Mouse (Mus musculus) CH12.LX (cell line): ENCODE measurements at regions not wholly inside any gene's neighbourhood (a gene's known extent, or its start where the extent isn't known, plus 50 kb on each side); places are given as distances from the start of the nearest gene placed in this dataset.

Experiments used
- DNase-seq: peaks from one replicate; pipeline ENCODE4 v3.0.0-alpha.2; 2013; ENCODE audit errors: extremely low read depth
- H3K27ac ChIP-seq: 2 replicates; pipeline ENCODE4 v1.5.1; 2012; ENCODE audit warnings: low read depth, mild to moderate bottlenecking, control low read depth, moderate library complexity; ENCODE audit not compliant: insufficient read depth
- H3K27me3 ChIP-seq: replicated peaks from 2 replicates; pipeline ENCODE3; 2012; ENCODE audit warnings: inconsistent platforms
- H3K36me3 ChIP-seq, 2 experiments: replicated peaks in 1 of 2; 2 replicates each; pipeline versions ENCODE3 to v1.6.1; 2012; ENCODE audit warnings: inconsistent platforms in 1 of 2, low read length in 1 of 2, mild to moderate bottlenecking in 1 of 2, mixed read lengths in 1 of 2, moderate library complexity in 1 of 2; ENCODE audit not compliant: control insufficient read depth in 1 of 2, insufficient read depth in 1 of 2
- H3K4me1 ChIP-seq, 2 experiments: 2 replicates each; pipeline ENCODE4 v1.6.1; 2012; ENCODE audit warnings: inconsistent platforms in 1 of 2, moderate library complexity in 1 of 2; ENCODE audit not compliant: insufficient read depth in 2 of 2, control insufficient read depth in 1 of 2
- H3K4me2 ChIP-seq: 2 replicates; pipeline ENCODE4 v1.6.1; 2012; ENCODE audit warnings: low read depth, mild to moderate bottlenecking, control low read depth; ENCODE audit not compliant: poor library complexity, insufficient read depth, severe bottlenecking
- H3K4me3 ChIP-seq, 3 experiments: fragments of 150-350 bp in 1 of 3; sonication (generic) in 1 of 3; replicated peaks in 1 of 3; 2 replicates each; pipeline versions ENCODE3 to v1.5.1; 2011 to 2012; ENCODE audit warnings: low read depth in 2 of 3, low read length in 2 of 3, mild to moderate bottlenecking in 2 of 3, moderate library complexity in 2 of 3, control low read depth in 1 of 3, improper control_type of control experiment in 1 of 3, inconsistent platforms in 1 of 3, mixed read lengths in 1 of 3; ENCODE audit not compliant: poor library complexity in 1 of 3
- H3K79me2 ChIP-seq: replicated peaks from 2 replicates; pipeline ENCODE4 v1.6.1; 2012; ENCODE audit warnings: mild to moderate bottlenecking, moderate library complexity; ENCODE audit not compliant: control insufficient read depth, poor library complexity, insufficient read depth, severe bottlenecking; ENCODE audit errors: extremely low read depth
- H3K9ac ChIP-seq: 2 replicates; pipeline ENCODE4 v1.6.1; 2012; ENCODE audit warnings: low read depth, mild to moderate bottlenecking, control low read depth, moderate library complexity; ENCODE audit not compliant: insufficient read depth
- H3K9me3 ChIP-seq: replicated peaks from 2 replicates; pipeline ENCODE3; 2012; ENCODE audit warnings: low read length, inconsistent platforms, mixed read lengths
- BHLHE40 ChIP-seq: IDR thresholded peaks from 2 replicates; pipeline ENCODE4 v1.6.1; 2011; ENCODE audit warnings: mild to moderate bottlenecking, low read depth, low read length, improper control_type of control experiment
- CHD1 ChIP-seq: IDR thresholded peaks from 2 replicates; pipeline ENCODE4 v1.6.1; 2012; ENCODE audit warnings: low read depth, low read length, improper control_type of control experiment, inconsistent platforms
- CHD2 ChIP-seq: IDR thresholded peaks from 2 replicates; pipeline ENCODE4 v1.6.1; 2011; ENCODE audit warnings: low read length, improper control_type of control experiment
- E2F4 ChIP-seq: IDR thresholded peaks from 2 replicates; pipeline ENCODE4 v1.6.1; 2011; ENCODE audit warnings: low read depth, low read length, improper control_type of control experiment; ENCODE audit not compliant: insufficient replicate concordance
- ELF1 ChIP-seq: IDR thresholded peaks from 2 replicates; pipeline ENCODE4 v1.6.1; 2014; ENCODE audit warnings: low read depth, mild to moderate bottlenecking, inconsistent platforms, low read length, improper control_type of control experiment
- EP300 ChIP-seq: IDR thresholded peaks from 2 replicates; pipeline ENCODE4 v1.6.1; 2011; ENCODE audit warnings: low read length, improper control_type of control experiment
- ETS1 ChIP-seq: conservative IDR thresholded peaks from 2 replicates; pipeline ENCODE4 v1.6.1; 2012; ENCODE audit warnings: low read depth, mild to moderate bottlenecking, inconsistent platforms, low read length, improper control_type of control experiment, moderate library complexity
- GABPA ChIP-seq: IDR thresholded peaks from 2 replicates; pipeline ENCODE4 v1.6.1; 2012; ENCODE audit warnings: low read depth, low read length, improper control_type of control experiment, inconsistent platforms; ENCODE audit not compliant: insufficient replicate concordance
- HCFC1 ChIP-seq: IDR thresholded peaks from 2 replicates; pipeline ENCODE4 v1.6.1; 2012; ENCODE audit warnings: low read depth, mild to moderate bottlenecking, inconsistent platforms, low read length, improper control_type of control experiment
- IRF4 ChIP-seq: IDR thresholded peaks from 2 replicates; pipeline ENCODE4 v1.6.1; 2014; ENCODE audit warnings: low read depth, mild to moderate bottlenecking, inconsistent platforms, low read length, improper control_type of control experiment
- JUND ChIP-seq: conservative IDR thresholded peaks from 2 replicates; pipeline ENCODE4 v1.6.1; 2011; ENCODE audit warnings: low read depth, low read length, improper control_type of control experiment
- MAFK ChIP-seq: IDR thresholded peaks from 2 replicates; pipeline ENCODE4 v1.6.1; 2011; ENCODE audit warnings: low read length, improper control_type of control experiment; ENCODE audit not compliant: insufficient replicate concordance
- MXI1 ChIP-seq: IDR thresholded peaks from 2 replicates; pipeline ENCODE4 v1.6.1; 2011; ENCODE audit warnings: mild to moderate bottlenecking, low read depth, low read length, improper control_type of control experiment
- NELFE ChIP-seq: IDR thresholded peaks from 2 replicates; pipeline ENCODE4 v1.6.1; 2011; ENCODE audit warnings: low read depth, low read length, improper control_type of control experiment
- POLR2A ChIP-seq: IDR thresholded peaks from 2 replicates; pipeline ENCODE4 v1.6.1; 2011; ENCODE audit warnings: low read depth, mild to moderate bottlenecking, improper control_type of control experiment, low read length
- POLR2AphosphoS2 ChIP-seq: IDR thresholded peaks from 2 replicates; pipeline ENCODE4 v1.6.1; 2011; ENCODE audit warnings: low read depth, low read length, improper control_type of control experiment
- TBP ChIP-seq: conservative IDR thresholded peaks from 2 replicates; pipeline ENCODE4 v1.6.1; 2011; ENCODE audit warnings: low read depth, low read length, improper control_type of control experiment
- TCF12 ChIP-seq: IDR thresholded peaks from 2 replicates; pipeline ENCODE4 v1.6.1; 2014; ENCODE audit warnings: low read depth, mild to moderate bottlenecking, inconsistent platforms, low read length, improper control_type of control experiment
- USF2 ChIP-seq: conservative IDR thresholded peaks from 2 replicates; pipeline ENCODE4 v1.6.1; 2011; ENCODE audit warnings: low read depth, low read length, improper control_type of control experiment
- ZMIZ1 ChIP-seq: IDR thresholded peaks from 2 replicates; pipeline ENCODE4 v1.6.1; 2012; ENCODE audit warnings: low read depth, mild to moderate bottlenecking, inconsistent platforms, low read length, improper control_type of control experiment
- ZNF384 ChIP-seq: IDR thresholded peaks from 2 replicates; pipeline ENCODE4 v1.6.1; 2012; ENCODE audit warnings: low read depth, low read length, improper control_type of control experiment, inconsistent platforms
- dilution Hi-C: fragments of 300-500 bp; cut with MboI; formaldehyde crosslinking; loops from 2 replicates; pipeline ENCODE4 v1.14.3; 2020; ENCODE audit warnings: low sequenced_read_pairs; ENCODE audit not compliant: extremely low pct_unique_long_range_greater_than_20kb, extremely low pct_ligation_motif_present
- in situ Hi-C: fragments of 300-500 bp; cut with MboI; formaldehyde crosslinking; loops from 3 replicates; pipeline ENCODE4 v1.14.3; 2019; ENCODE audit warnings: low sequenced_read_pairs, low pct_ligation_motif_present, low pct_unique_long_range_greater_than_20kb, mixed read lengths

DNA sequence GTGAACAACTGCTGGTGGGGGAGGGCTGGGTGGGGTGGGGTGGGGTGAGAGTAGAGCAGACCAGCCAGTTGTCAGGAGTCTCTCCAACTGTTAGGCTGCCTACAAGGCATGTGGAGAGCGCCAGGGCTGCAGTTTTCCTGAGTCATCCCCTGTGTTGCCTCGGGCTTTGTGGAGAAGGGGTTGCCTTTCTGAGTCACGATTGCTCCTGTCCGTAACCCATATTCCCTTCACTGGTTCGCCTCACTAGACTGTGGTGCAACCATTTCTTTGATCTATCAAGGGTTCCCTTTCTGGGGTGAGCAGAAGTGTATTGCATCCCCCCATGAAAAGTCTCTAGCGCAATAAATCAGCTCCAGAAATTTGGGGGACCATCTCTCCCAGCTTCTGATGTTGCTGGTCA is 63.6 kb upstream of the Olig2 start:
- Histone ChIP-seq H3K4me3 (no peak overlapping the region), H3K4me2 (no peak overlapping the region), H3K27me3 (peaks cover 89% of the 10 kb centered on the region), H3K9me3 (peaks cover 7% of the 10 kb centered on the region), H3K27ac (no peak overlapping the region), H3K4me1 (peaks cover 0 to 4% of the 10 kb centered on the region in 2 experiments; a peak in 1 of 4 replicates), H3K36me3 (no peaks in the 10 kb centered on the region)
- TF ChIP-seq ZNF384 (no peak), TCF12 (no peak), CHD2 (no peak), GABPA (no peak), EP300 (no peak), MAFK (no peak)
- TF ChIP-seq, all 38 proteins: peak for 0
- in situ Hi-C loops (no loop called here), dilution Hi-C loops (no loop called here)
- Histone ChIP-seq H3K9ac (no peak overlapping the region), H3K79me2 (no peaks in the 10 kb centered on the region)
- DNase-seq = no peak

DNA sequence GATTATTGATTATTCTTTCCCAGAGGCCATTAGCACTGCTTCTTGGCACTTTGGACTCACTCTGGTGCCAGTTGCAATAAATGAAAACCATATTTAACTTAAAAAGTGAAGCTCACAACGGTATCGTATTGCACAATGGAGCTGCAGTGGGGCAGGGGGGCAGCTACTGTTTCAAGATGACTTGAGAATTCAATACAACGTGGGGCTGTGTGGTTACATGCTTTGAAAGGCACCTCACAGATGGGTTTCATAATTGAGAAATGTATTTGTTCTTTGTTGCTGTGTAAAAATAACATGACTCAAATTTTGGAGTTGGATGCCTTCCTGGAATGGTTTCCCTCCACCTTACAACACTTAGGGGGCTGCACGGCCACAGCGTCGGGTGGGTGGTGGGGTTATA is 62.9 kb upstream of the Olig2 start:
- dilution Hi-C loops (no loop called here), in situ Hi-C loops (no loop called here)
- no peaks in the 10 kb centered on the region for H3K79me2 ChIP-seq
- H3K9ac ChIP-seq = no peak overlapping the region
- no peak overlapping the region for H3K27ac ChIP-seq
- no peak overlapping the region for H3K4me3 ChIP-seq
- TF ChIP-seq TCF12 (no peak), E2F4 (no peak), NELFE (no peak), ZNF384 (no peak), JUND (no peak), ETS1 (no peak), CHD2 (no peak), MXI1 (no peak), MAFK (no peak), ELF1 (no peak), ZMIZ1 (no peak), HCFC1 (no peak), CHD1 (no peak), IRF4 (no peak), POLR2A (no peak), TBP (no peak), USF2 (no peak), POLR2AphosphoS2 (no peak), BHLHE40 (no peak)
- peaks cover 0 to 4% of the 10 kb centered on the region in 2 experiments; a peak in 1 of 4 replicates for H3K4me1 ChIP-seq
- no peaks in the 10 kb centered on the region for H3K36me3 ChIP-seq
- H3K9me3 ChIP-seq = peaks cover 7% of the 10 kb centered on the region
- peaks cover 88% of the 10 kb centered on the region for H3K27me3 ChIP-seq
- DNase-seq = no peak
- H3K4me2 ChIP-seq = no peak overlapping the region
